Mouse (Mus musculus) left cerebral cortex, adult 9 months (tissue): Measurements from ENCODE around the gene Etl4.
A peak's percentile ranks its signal among the peaks of the same experiment; 100 is the strongest.
"Not testable (repeated sequence)": the region's sequence is repeated elsewhere in the genome, so short reads cannot be mapped to it uniquely, and the experiment has no call there.

Experiments used
- DNase-seq, 2 experiments: peaks; one replicate each; pipeline ENCODE4 v3.0.0; 2022; ENCODE audit warnings: low spot score in 2 of 2

The Etl4 gene

DNA sequence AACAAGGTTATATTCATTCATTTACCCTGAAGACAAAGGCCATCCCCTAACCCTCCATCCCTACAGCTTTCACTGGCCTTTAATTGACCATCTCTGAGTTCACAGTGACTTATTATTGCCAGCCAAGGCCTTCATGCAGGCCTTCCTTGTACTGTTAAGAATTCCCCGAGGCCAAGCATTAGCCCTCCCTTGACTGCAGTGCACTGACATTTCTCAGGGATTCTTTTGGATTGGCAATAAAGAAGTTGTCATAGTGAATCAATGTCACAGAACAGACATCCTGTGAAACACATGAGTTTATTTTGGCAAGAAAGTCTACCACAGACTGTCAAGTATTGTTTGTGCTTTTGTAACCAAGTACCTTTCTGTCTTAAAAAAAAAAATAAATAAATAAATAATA is 257.5 kb downstream of the Etl4 start:
- DNase-seq, result no peak

DNA sequence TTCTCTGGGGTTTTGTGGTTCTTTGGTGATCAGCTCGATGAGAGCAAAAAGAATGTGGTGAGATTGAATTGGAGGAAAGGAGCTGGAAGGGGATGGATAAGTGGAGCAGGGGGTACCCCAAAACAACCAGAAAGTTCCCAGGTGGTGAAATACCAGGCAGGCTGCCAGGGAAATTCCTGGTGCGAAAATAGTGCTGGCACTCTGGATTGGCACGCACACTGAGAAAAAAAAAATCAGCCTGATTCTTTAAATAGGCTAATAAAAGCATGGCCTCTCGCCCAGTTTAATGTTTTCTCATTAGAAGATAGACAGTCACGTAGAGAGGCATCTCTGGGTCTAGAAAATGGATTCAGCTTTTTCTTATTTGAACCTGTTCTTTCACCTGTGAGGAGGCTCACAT is 258.0 kb downstream of the Etl4 start:
- DNase-seq, result no peak

- DNase-seq, result no peak
Observed at GRCm38 (mm10) chr2:20168156-20168555, 258.6 kb downstream of the Etl4 start.

- DNase-seq, result not testable (repeated sequence)
Observed at GRCm38 (mm10) chr2:20176456-20177184, 267.0 kb downstream of the Etl4 start.

GRCm38 (mm10) chr2:20177236-20177635 is 267.7 kb downstream of the Etl4 start:
- DNase-seq, result not testable (repeated sequence)

GRCm38 (mm10) chr2:20180561-20180960 is 271.0 kb downstream of the Etl4 start:
- not testable (repeated sequence) for DNase-seq

DNA sequence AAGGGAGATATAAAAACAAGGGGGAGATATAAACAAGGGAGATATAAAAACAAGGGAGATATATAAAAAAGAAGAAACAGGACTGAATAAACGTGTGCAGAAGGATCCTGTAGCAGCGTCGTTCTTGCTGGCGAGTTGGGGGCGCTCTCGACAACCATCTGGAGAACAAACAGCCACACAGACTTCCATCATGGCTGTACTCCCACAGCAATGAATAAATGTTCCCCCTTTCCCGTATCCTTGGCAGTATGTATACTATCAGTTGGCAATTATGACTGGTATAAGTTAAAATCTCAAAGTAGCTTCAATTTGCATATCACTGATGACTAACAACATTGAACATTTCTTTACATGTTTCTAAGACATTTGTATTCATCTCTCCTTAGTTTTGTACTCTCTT is 277.6 kb downstream of the Etl4 start:
- DNase-seq, result not testable (repeated sequence)

DNA sequence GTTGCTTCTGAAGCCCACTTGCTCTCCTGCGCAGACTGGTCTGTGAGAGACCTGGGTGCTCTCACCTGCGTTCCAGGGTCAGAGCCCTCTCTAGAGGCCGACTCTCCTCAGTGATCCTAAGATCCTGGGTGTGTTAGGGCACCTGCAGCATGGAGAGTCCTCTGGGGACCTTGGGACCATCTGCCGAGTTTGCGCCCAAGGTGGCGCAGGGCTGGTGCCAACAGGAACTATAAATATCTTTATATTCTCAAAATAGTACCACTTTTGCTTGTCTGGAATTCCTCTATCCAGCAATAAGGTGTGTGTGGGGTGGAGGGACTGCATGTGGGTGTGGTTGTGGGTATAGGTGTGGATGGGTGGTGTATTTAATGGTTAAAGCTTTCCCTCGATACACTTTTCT is 293.4 kb downstream of the Etl4 start:
- no peak for DNase-seq

DNA sequence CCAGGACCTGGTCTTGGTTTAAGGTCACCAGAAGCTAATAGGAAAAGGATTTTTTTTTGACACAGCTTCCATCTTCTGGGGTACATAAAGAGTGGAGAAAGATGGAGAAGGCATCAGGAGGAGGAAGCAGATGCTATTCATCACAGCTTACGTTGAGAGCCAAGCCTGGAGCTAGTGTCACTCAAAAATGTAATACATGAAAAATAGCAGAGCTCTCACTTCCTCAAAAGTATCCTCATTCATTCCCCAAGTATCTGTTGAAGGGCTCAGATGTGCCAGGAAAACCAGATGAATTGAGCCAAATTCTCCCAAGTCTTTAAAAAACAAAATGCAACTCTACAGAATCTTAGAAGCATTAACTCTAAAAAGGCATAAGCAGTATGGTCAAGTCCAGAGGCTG is 297.1 kb downstream of the Etl4 start:
- DNase-seq, result no peak

DNA sequence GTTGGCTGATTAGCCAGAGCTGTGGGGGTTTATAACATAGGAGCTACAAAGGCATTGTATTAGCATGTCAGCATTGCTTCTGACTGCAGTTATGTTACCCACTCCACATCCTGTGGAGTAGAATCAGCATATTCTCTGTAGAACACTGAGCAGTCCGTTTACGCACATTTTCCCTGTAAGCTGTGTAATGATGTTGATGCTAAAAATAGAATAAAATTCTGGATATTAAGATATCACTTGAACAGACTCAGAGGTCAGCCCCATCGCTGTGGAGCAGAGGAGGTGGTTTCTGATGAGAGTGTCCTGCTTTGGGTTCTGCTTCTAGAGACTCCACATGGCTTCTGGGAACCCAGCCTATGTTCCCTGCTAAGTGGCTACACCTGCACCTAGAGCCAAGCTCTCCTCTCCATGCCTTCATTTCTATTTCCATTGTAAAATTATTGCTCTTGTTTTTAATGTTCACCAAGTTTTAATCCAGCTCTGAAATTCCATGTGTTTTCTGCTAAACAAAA is 299.2 kb downstream of the Etl4 start:
- DNase-seq, result no peak

GRCm38 (mm10) chr2:20209359-20209758 is 299.8 kb downstream of the Etl4 start:
- no peak for DNase-seq

DNA sequence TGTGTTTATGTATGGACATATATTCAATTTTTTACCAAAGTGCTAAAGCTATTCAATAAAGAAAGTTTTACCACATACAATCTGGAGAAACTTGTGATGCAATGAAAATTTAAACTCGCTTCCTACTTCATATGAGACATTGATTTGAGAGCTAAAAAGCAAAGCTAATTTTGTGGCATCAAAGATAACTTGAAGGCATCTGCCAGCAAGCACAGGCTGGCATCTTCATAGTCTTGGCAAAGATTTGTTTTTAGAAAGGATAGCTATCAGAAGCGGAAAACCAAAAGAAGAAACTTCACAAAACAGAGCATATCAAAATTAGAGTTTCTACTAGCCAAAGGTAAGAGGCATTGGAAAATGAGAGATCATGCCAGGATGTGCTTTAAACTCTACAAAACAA is 306.7 kb downstream of the Etl4 start:
- peak in 1 of 2 experiments; percentile 11 for DNase-seq

DNA sequence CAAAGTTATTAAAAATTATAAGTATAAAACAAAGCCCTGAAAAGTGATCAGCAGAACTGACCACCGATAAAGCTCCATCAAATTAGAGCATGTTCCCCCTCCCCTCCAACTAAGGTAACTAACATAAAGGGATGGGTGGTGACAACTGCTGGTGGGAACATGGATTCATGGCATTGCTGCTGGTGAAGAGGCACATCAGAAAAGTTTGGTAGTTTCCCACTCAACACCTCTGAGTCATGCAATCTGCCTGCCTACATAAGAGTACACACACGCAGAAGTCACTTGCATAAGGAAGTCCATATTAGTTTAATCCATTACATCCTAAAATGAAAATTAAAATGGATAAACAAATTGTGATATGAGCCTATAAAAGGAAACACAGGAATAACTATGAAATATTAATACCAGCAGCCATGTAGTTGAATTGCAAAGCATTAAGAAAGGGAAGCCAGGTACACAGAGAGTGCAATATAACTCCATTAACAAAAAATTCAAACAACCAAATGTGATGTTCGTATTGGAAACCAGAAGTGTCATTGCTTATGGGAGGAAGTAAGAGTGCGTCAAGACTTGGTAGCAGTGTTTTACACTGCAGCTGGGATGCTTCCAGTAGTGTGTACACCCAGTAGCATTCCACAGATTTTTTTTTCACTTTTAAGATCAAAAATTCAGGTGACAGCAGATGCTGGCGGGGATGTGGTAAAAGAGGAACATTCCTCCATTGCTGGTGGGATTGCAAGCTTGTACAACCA is 307.3 kb downstream of the Etl4 start:
- DNase-seq, result peak; percentile 23 to 54

DNA sequence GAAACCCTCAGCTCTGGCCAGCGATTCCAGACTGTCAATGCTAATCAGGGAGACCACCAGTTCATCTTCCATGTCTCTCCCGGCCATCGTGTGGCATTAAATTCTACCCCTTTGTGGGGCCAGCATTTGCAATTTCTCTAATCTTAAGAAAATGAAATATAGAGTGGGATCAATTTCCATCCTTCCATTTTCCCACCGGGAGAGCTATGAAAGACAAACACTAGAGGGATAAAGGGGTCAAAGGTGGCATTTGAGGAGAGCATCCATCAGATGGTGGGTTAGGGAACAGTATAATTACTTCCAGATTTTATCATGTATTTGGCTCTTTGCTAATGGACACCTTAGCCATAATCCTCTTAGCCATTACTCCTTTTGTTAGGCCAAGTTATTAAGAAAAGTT is 321.8 kb downstream of the Etl4 start:
- DNase-seq, result no peak

DNA sequence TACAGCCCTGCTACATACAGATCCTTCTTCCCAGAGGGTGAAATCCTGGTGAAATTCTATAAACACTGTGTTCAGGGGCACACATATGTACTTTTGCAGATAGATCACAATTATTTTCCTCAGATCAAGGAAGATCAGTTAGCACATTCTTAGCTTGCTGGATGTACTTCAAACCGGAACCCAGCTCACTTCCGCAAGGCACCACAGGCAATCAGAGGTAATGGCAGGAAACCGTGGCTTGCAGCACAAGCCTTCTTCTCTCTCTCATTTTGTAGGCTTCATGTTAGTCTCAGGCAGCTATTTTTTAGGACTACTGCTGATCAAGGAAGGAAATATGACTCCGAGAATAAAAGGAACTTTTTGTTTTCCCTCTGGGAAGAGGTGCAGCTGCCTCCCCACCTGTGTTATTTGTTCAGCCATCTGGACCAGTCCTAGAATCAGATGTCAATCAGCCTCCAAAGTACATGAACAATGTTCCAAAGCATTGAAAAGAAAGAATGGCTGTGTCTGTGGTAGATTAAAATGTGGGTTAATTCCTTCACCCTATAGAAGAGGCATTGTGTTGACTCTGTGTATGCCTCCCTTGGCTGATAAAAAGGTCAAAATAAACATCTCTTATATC is 338.6 kb downstream of the Etl4 start:
- DNase-seq, result peak in 1 of 2 experiments; percentile 22

DNA sequence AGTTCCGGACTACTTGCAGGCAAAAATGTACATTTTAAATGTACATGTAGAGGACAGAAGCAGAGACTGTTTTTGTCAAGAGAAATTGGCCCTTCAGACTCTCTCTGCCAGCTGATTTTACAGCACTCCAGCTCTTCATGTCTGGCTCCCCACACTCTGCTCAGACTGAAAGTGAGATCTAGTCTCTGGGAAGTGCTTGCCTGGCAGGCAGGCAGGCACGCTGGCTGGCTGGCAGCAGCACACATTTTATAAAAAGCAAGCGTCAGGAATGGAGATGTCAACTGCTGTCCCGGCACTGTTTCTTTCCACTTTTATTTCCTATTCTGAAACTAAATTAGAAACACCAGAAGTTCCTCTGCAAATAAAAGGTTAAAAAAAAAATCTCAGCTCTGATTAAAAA is 339.8 kb downstream of the Etl4 start:
- DNase-seq, result peak; percentile 59 to 67

DNA sequence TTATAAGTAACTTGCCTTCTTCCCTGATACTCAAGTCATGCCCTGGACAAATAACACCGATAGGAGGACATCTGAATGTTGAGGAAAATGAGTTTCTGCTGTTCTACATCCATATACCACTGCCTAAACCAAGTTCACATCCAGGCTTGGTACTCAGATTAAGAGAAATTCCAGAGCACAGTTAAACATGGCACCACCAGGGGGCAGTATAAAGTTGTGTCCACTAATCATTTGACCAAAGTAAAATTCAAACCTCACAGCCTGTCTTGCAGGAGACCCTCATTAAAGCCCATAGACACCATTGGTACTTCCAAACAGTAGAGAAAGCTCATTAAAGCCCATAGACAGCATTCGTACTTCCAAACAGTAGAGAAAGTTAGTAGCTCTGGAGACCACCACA is 366.5 kb downstream of the Etl4 start:
- DNase-seq, result peak in 1 of 2 experiments; percentile 62

- peak in 1 of 2 experiments; percentile 49 for DNase-seq
Observed at GRCm38 (mm10) chr2:20281903-20282302, 372.3 kb downstream of the Etl4 start.

GRCm38 (mm10) chr2:20284425-20284824 is 374.8 kb downstream of the Etl4 start:
- DNase-seq, result no peak

DNA sequence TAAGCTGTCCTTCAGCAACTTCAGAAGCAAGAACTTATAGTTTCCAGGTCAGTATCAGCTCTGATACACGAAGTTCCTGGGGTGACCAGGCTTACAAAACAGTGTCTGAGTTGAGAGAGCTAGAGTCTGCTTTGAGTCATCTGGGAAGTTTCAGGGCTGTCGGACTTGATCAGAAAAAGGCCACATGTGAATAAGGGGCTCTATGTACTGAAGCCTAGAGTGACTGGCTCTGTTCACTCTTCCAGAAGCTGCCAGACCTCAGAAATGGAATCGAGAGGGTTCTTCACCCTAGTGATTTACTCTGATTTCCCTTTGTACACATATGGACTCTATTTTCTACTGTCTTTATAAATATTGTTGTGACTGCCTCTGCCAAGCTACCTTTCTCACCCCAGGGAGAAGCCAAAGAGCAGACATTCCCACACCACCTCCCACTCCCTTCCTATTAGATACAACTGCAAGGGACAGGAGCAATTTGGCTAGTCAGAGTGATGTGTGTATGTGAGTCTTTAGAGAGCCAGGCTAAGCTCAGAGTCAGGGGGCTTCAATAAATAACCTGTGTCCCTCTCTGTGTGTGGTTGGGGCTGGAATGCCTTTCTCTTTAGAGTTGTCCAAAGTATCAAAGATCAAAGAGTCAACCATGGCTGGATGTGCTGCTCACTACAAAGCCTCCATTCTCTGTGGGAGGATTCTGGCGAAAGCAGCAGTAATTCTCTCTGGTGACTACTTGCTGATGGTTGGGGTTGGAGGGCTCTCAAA is 381.6 kb downstream of the Etl4 start:
- no peak for DNase-seq

DNA sequence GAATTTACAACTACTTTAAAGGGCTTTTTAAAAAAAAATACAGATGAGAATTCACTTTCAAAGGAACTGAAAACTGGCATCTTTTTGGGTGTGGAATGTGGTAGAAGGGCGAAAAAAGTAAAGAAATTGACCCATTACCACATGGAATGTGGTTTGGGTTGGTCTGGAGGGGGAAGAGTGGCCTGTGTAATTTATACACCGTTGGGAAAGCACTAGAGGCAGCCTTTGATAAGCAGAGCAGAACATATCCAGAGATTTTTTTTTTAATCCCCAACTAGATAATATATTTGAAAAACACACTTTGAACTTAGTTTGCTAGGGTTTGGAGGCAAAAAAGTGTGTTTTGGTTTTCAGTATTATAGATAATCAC is 382.1 kb downstream of the Etl4 start:
- DNase-seq, result no peak

- peak; percentile 70 to 89 for DNase-seq
Observed at GRCm38 (mm10) chr2:20293336-20293735, 383.8 kb downstream of the Etl4 start.
